Mouse (Mus musculus) bone marrow, adult 2 months (tissue): ENCODE measurements at regions not wholly inside any gene's neighbourhood (a gene's known extent, or its start where the extent isn't known, plus 50 kb on each side); places are given as distances from the start of the nearest gene placed in this dataset.

ENCODE experiments used
- H3K27ac ChIP-seq: fragments of 200-500 bp; 2 replicates; pipeline ENCODE4 v1.5.1; 2012; ENCODE audit warnings: low read depth, mild to moderate bottlenecking, control low read depth, inconsistent platforms, low read length; ENCODE audit not compliant: control insufficient read depth, poor library complexity, insufficient read depth
- H3K4me1 ChIP-seq: fragments of 200-500 bp; 2 replicates; pipeline ENCODE4 v1.6.1; 2011; ENCODE audit warnings: low read length; ENCODE audit not compliant: control insufficient read depth, insufficient read depth
- H3K4me3 ChIP-seq: fragments of 200-500 bp; replicated peaks from 2 replicates; pipeline ENCODE3; 2011; ENCODE audit warnings: mild to moderate bottlenecking, low read depth, low read length, control low read depth; ENCODE audit not compliant: control insufficient read depth
- CTCF ChIP-seq: fragments of 200-500 bp; IDR thresholded peaks from 2 replicates; pipeline ENCODE4 v1.5.1; 2011; ENCODE audit warnings: low read length, control low read depth; ENCODE audit not compliant: control insufficient read depth, insufficient read depth
- POLR2A ChIP-seq: fragments of 200-500 bp; IDR thresholded peaks from 2 replicates; pipeline ENCODE4 v1.6.1; 2011; ENCODE audit warnings: low read depth, mild to moderate bottlenecking, control low read depth, low read length, borderline replicate concordance; ENCODE audit not compliant: control insufficient read depth
- WGBS: fragments of 180-500 bp; shearing (Covaris S2); methylation state at CpG from one replicate; pipeline ENCODE4 v1.1.7; 2018; 5-methylcytosine and 5-hydroxymethylcytosine counted together

GRCm38 (mm10) chr1:32902437-32902836 is 355.3 kb upstream of the Gm5415 start:
- no peak overlapping the region for H3K4me3 ChIP-seq
- no peaks in the 10 kb centered on the region for H3K4me1 ChIP-seq
- TF ChIP-seq POLR2A (no peak), CTCF (no peak)
- H3K27ac ChIP-seq, result no peak overlapping the region

DNA sequence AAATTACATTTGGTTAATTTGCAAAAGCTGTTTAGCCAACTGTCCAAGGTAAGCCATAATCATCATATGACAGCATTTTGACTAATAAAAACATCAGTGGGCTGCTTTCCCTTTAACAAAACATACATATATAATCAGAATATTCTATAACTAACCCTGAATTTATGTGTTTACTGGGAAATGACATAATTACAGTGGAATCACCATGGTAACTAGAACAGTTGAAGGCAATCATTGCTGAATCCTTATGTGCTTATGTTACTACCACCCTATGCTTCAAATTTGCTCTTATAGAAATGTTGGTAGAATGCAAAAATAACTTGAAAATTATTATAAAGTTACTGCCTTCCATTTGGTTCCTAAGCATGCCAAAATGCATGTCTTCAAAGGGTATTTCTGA is 340.6 kb upstream of the Gm5415 start:
- no peak for TF ChIP-seq CTCF
- no peak for TF ChIP-seq POLR2A
- Histone ChIP-seq H3K4me3 (no peak overlapping the region), H3K27ac (no peak overlapping the region)

GRCm38 (mm10) chr1:32872920-32873319 is 325.8 kb upstream of the Gm5415 start:
- H3K4me3 ChIP-seq, result no peak overlapping the region
- no peak for TF ChIP-seq POLR2A
- no peak for TF ChIP-seq CTCF
- H3K27ac ChIP-seq, result no peak overlapping the region
- 85% methylated on average over 8 of the region's 8 CpGs for WGBS
- H3K4me1 ChIP-seq, result no peaks in the 10 kb centered on the region

More for the DNA sequence above, 340.6 kb upstream of the Gm5415 start:
- H3K4me1 ChIP-seq, result no peaks in the 10 kb centered on the region

GRCm38 (mm10) chr1:32866111-32866510 is 319.0 kb upstream of the Gm5415 start:
- Histone ChIP-seq H3K27ac (no peak overlapping the region), H3K4me1 (no peaks in the 10 kb centered on the region), H3K4me3 (no peak overlapping the region)
- 63% methylated on average over 1 of the region's 1 CpGs for WGBS
- TF ChIP-seq CTCF (no peak), POLR2A (no peak)

DNA sequence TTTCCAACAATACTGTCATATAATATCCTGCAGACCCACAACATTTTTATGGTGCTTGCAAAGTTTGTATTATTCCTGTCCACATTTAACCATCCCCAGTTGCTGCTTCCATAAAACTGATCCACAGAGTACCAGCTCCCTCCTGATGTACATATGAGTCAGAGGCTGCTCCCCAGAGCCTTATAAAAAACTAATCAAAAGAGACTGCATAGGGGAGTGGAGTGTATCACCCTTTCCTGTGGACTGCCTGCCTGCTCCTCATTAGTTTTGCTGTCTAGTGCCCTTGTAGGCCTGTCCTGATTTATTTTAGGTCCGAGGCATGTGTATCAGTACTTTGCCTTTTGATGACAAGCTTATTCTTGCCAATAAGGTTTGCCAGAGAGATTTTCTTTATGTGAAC is 310.9 kb upstream of the Gm5415 start:
- no peak overlapping the region for H3K27ac ChIP-seq
- TF ChIP-seq POLR2A (no peak), CTCF (no peak)
- no peak overlapping the region for H3K4me3 ChIP-seq
- WGBS, result 52% methylated on average over 1 of the region's 1 CpGs
- no peaks in the 10 kb centered on the region for H3K4me1 ChIP-seq
